Mouse (Mus musculus) liver, adult 2 months (tissue): ENCODE results near the gene Galntl6.

Experiments
- CTCF ChIP-seq: fragments of 200-500 bp; IDR thresholded peaks from 2 replicates; pipeline ENCODE4 v1.5.1; 2011; ENCODE audit warnings: low read depth, low read length, control low read depth
- POLR2A ChIP-seq: fragments of 200-500 bp; IDR thresholded peaks from 2 replicates; pipeline ENCODE4 v1.6.1; 2011; ENCODE audit warnings: low read length, control low read depth; ENCODE audit not compliant: insufficient read depth; ENCODE audit errors: extremely low read depth

- TF ChIP-seq CTCF (no peak), POLR2A (no peak)
Measured at GRCm38 (mm10) chr8:57923556-57923955, 988.9 kb downstream of the Galntl6 start.
